Mouse (Mus musculus) liver, embryonic 12.5 days (tissue): Measurements from ENCODE around the gene Ankrd12. TPM values are rescaled to one million over a fixed set of nuclear protein-coding genes. Genes with fewer than 3 reads are reported as not detected.
"Not testable (repeated sequence)": the region's sequence is repeated elsewhere in the genome, so short reads cannot be mapped to it uniquely, and the experiment has no call there.

Experiments
- ATAC-seq: fragments of 200-750 bp; cut with Nextera tagmentation; 2 replicates; pipeline ENCODE4 v1.8.0; 2017; ENCODE audit warnings: moderate number of reproducible peaks, mild to moderate bottlenecking, moderate library complexity
- H3K27ac ChIP-seq: fragments of 300-500 bp; sonication (generic); 2 replicates; pipeline ENCODE4 v1.5.1; 2016; ENCODE audit warnings: mild to moderate bottlenecking
- H3K27me3 ChIP-seq: fragments of 300-500 bp; sonication (generic); replicated peaks from 2 replicates; pipeline ENCODE4 v1.6.1; 2016; ENCODE audit warnings: mild to moderate bottlenecking, moderate library complexity
- H3K36me3 ChIP-seq: fragments of 300-500 bp; sonication (generic); 2 replicates; pipeline ENCODE4 v1.6.1; 2016; ENCODE audit warnings: mild to moderate bottlenecking, moderate library complexity
- H3K4me1 ChIP-seq: fragments of 300-500 bp; sonication (generic); 2 replicates; pipeline ENCODE4 v1.6.1; 2016
- H3K4me2 ChIP-seq: fragments of 300-500 bp; sonication (generic); 2 replicates; pipeline ENCODE4 v1.6.1; 2016; ENCODE audit warnings: mild to moderate bottlenecking, moderate library complexity
- H3K4me3 ChIP-seq: fragments of 300-500 bp; sonication (generic); 2 replicates; pipeline ENCODE4 v1.5.1; 2016; ENCODE audit warnings: mild to moderate bottlenecking, moderate library complexity
- H3K9ac ChIP-seq: fragments of 300-500 bp; sonication (generic); 2 replicates; pipeline ENCODE4 v1.6.1; 2016; ENCODE audit warnings: mild to moderate bottlenecking, moderate library complexity
- H3K9me3 ChIP-seq: fragments of 300-500 bp; sonication (generic); replicated peaks from 2 replicates; pipeline ENCODE4 v1.6.1; 2016; ENCODE audit warnings: mild to moderate bottlenecking, moderate library complexity
- WGBS: fragments of 180-500 bp; shearing (Covaris S2); methylation state at CpG from one replicate; pipeline ENCODE4 v1.1.7; 2016; ENCODE audit not compliant: insufficient replicate concordance; 5-methylcytosine and 5-hydroxymethylcytosine counted together
- polyA plus RNA-seq: library from polyadenylated mRNA; unstranded; fragments of >200 nt; fragmentation: Nextera tagmentation; extraction: Ambion mirVana; gene quantifications from 2 replicates; pipeline ENCODE4 v1.2.1, GENCODE M21; 2016

The Ankrd12 gene
- polyA plus RNA-seq, 1 experiment from 2014 or later = 8.8 TPM

- Histone ChIP-seq H3K27me3 (no peaks in the 10 kb centered on the region), H3K27ac (peak overlapping the region; percentile 97), H3K4me2 (peak overlapping the region; percentile 99), H3K4me3 (peak overlapping the region; percentile 94), H3K9ac (peak overlapping the region; percentile 85), H3K9me3 (no peaks in the 10 kb centered on the region), H3K36me3 (peaks cover 28% of the 10 kb centered on the region), H3K4me1 (peaks cover 32% of the 10 kb centered on the region)
- WGBS = under 1% methylated on average over 89 of the region's 95 CpGs
- ATAC-seq = peak; percentile 82
Measured at GRCm38 (mm10) chr17:66076174-66076927, 538 bp downstream of the Ankrd12 start.

GRCm38 (mm10) chr17:66075827-66076173 is 1.1 kb downstream of the Ankrd12 start:
- H3K27ac ChIP-seq = peak overlapping the region; percentile 97; the same call in 1 of the 2 replicates
- H3K9ac ChIP-seq = peak overlapping the region; percentile 85
- H3K4me2 ChIP-seq = peak overlapping the region; percentile 99
- peak overlapping the region; percentile 94 for H3K4me3 ChIP-seq
- H3K9me3 ChIP-seq = no peaks in the 10 kb centered on the region
- no peak for ATAC-seq
- WGBS = 17% methylated on average over 12 of the region's 12 CpGs
- H3K4me1 ChIP-seq = peaks cover 33% of the 10 kb centered on the region
- no peaks in the 10 kb centered on the region for H3K27me3 ChIP-seq
- peaks cover 22% of the 10 kb centered on the region for H3K36me3 ChIP-seq

- Histone ChIP-seq H3K36me3 (peaks cover 6% of the 10 kb centered on the region; the same call in 1 of the 2 replicates), H3K9ac (no peak overlapping the region), H3K4me3 (no peak overlapping the region), H3K27me3 (no peaks in the 10 kb centered on the region), H3K4me1 (peaks cover 33% of the 10 kb centered on the region), H3K4me2 (no peak overlapping the region), H3K27ac (no peak overlapping the region), H3K9me3 (no peaks in the 10 kb centered on the region)
- no peak for ATAC-seq
- 79% methylated on average over 7 of the region's 7 CpGs for WGBS
Measured at GRCm38 (mm10) chr17:66073971-66074370, 2.9 kb downstream of the Ankrd12 start.

- 82% methylated on average over 2 of the region's 2 CpGs for WGBS
- not testable (repeated sequence) for H3K4me2 ChIP-seq, H3K36me3 ChIP-seq, H3K27me3 ChIP-seq, H3K4me1 ChIP-seq, H3K27ac ChIP-seq, H3K4me3 ChIP-seq, ATAC-seq, H3K9me3 ChIP-seq, H3K9ac ChIP-seq
Measured at GRCm38 (mm10) chr17:66069036-66069435, 7.9 kb downstream of the Ankrd12 start.

- H3K27me3 ChIP-seq = 0 out of 2 replicates have a peak, but pooled peaks cover 3% of the 10 kb centered on the region
- no peak for ATAC-seq
- H3K4me2 ChIP-seq = no peak overlapping the region
- H3K36me3 ChIP-seq = no peaks in the 10 kb centered on the region
- no peaks in the 10 kb centered on the region for H3K9me3 ChIP-seq
- H3K9ac ChIP-seq = no peak overlapping the region
- H3K27ac ChIP-seq = no peak overlapping the region
- no peaks in the 10 kb centered on the region for H3K4me1 ChIP-seq
- WGBS = 66% methylated on average over 4 of the region's 4 CpGs
- H3K4me3 ChIP-seq = no peak overlapping the region
Measured at GRCm38 (mm10) chr17:66065115-66065514, 11.8 kb downstream of the Ankrd12 start.

- 66% methylated on average over 8 of the region's 8 CpGs for WGBS
- Histone ChIP-seq H3K4me3 (no peak overlapping the region), H3K9ac (no peak overlapping the region), H3K9me3 (no peaks in the 10 kb centered on the region), H3K27me3 (no peaks in the 10 kb centered on the region), H3K4me2 (no peak overlapping the region), H3K27ac (no peak overlapping the region), H3K36me3 (no peaks in the 10 kb centered on the region), H3K4me1 (no peaks in the 10 kb centered on the region)
- ATAC-seq = no peak
Measured at GRCm38 (mm10) chr17:66061241-66061938, 15.5 kb downstream of the Ankrd12 start.

GRCm38 (mm10) chr17:66058160-66058559 is 18.7 kb downstream of the Ankrd12 start:
- no peaks in the 10 kb centered on the region for H3K27me3 ChIP-seq
- H3K4me3 ChIP-seq = no peak overlapping the region
- no peak for ATAC-seq
- 81% methylated on average over 4 of the region's 4 CpGs for WGBS
- no peak overlapping the region for H3K9ac ChIP-seq
- no peak overlapping the region for H3K4me2 ChIP-seq
- no peaks in the 10 kb centered on the region for H3K9me3 ChIP-seq
- no peak overlapping the region for H3K27ac ChIP-seq
- H3K4me1 ChIP-seq = no peaks in the 10 kb centered on the region
- no peaks in the 10 kb centered on the region for H3K36me3 ChIP-seq

- ATAC-seq = no peak
- Histone ChIP-seq H3K27me3 (no peaks in the 10 kb centered on the region), H3K4me2 (no peak overlapping the region), H3K27ac (no peak overlapping the region), H3K9ac (no peak overlapping the region), H3K4me1 (no peaks in the 10 kb centered on the region), H3K4me3 (no peak overlapping the region), H3K36me3 (no peaks in the 10 kb centered on the region), H3K9me3 (no peaks in the 10 kb centered on the region)
- 77% methylated on average over 2 of the region's 2 CpGs for WGBS
Measured at GRCm38 (mm10) chr17:66057145-66057544, 19.7 kb downstream of the Ankrd12 start.

GRCm38 (mm10) chr17:66053349-66053748 is 23.5 kb downstream of the Ankrd12 start:
- no peak for ATAC-seq
- Histone ChIP-seq H3K4me3 (no peak overlapping the region), H3K4me1 (no peaks in the 10 kb centered on the region; the same call in 1 of the 2 replicates), H3K9ac (no peak overlapping the region), H3K9me3 (no peaks in the 10 kb centered on the region), H3K27ac (no peak overlapping the region), H3K4me2 (no peak overlapping the region), H3K36me3 (no peaks in the 10 kb centered on the region), H3K27me3 (no peaks in the 10 kb centered on the region)
- 61% methylated on average over 4 of the region's 4 CpGs for WGBS

- no peak for ATAC-seq
- H3K9ac ChIP-seq = no peak overlapping the region
- no peaks in the 10 kb centered on the region for H3K27me3 ChIP-seq
- H3K27ac ChIP-seq = no peak overlapping the region
- no peak overlapping the region for H3K4me2 ChIP-seq
- no peak overlapping the region for H3K4me3 ChIP-seq
- WGBS = 70% methylated on average over 4 of the region's 4 CpGs
- no peaks in the 10 kb centered on the region for H3K9me3 ChIP-seq
- no peaks in the 10 kb centered on the region for H3K36me3 ChIP-seq
- H3K4me1 ChIP-seq = peaks cover 4% of the 10 kb centered on the region; the same call in 1 of the 2 replicates
Measured at GRCm38 (mm10) chr17:66048795-66049194, 28.1 kb downstream of the Ankrd12 start.

GRCm38 (mm10) chr17:66048199-66048598 is 28.7 kb downstream of the Ankrd12 start:
- WGBS = 52% methylated on average over 5 of the region's 5 CpGs
- Histone ChIP-seq H3K4me3 (no peak overlapping the region), H3K27ac (no peak overlapping the region), H3K4me1 (peaks cover 4% of the 10 kb centered on the region; the same call in 1 of the 2 replicates), H3K27me3 (no peaks in the 10 kb centered on the region), H3K9ac (no peak overlapping the region), H3K4me2 (no peak overlapping the region), H3K36me3 (no peaks in the 10 kb centered on the region), H3K9me3 (no peaks in the 10 kb centered on the region)
- no peak for ATAC-seq

GRCm38 (mm10) chr17:66043679-66044078 is 33.2 kb downstream of the Ankrd12 start:
- ATAC-seq, H3K4me3 ChIP-seq, H3K4me2 ChIP-seq, H3K27ac ChIP-seq, H3K9me3 ChIP-seq, H3K36me3 ChIP-seq, H3K4me1 ChIP-seq, H3K9ac ChIP-seq, H3K27me3 ChIP-seq: not testable (repeated sequence)
- 69% methylated on average over 4 of the region's 4 CpGs for WGBS
